Mouse (Mus musculus): ENCODE measurements around the gene Cdc34b. TPM values are rescaled to one million over a fixed set of nuclear protein-coding genes. Genes with fewer than 3 reads are reported as not detected.
"Not testable (repeated sequence)": the region's sequence is repeated elsewhere in the genome, so short reads cannot be mapped to it uniquely, and the experiment has no call there.

Cdc34b gene
- 0.11 TPM in 1 of 2 replicates, not detected in the other for polyA plus RNA-seq (2015; fragmentation: Nextera tagmentation; extraction: Ambion mirVana)

DNA sequence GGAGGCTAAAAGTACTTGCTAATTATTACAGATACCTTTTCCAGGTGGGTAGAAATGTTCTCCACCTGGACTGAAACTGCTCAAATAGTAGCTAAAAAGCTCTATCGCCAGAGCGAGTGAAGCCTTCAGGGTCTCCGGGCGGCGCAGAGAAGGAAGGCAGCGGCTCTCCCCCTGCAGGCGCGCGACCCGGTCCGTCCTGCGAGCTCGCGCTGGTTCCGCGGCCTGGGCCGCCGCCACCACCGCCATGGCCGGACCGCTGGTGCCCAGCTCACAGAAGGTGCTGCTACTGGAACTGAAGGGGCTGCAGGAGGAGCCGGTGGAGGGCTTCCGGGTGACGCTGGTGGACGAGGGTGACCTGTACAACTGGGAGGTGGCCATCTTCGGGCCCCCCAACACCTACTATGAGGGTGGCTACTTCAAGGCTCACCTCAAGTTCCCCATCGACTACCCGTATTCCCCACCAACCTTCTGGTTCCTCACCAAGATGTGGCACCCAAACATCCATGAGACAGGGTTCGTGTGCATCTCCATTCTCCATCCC is at the start of gene Cdc34b:
TSS of gene Cdc34b (plus strand) at position 51 of the 541 bp plus-strand sequence.
- H3K4me2 ChIP-seq, result no peak within 1 kb of the TSS
- no peak within 1 kb of the TSS for H3K27ac ChIP-seq
- no peaks in the 10 kb centered on the region for H3K4me1 ChIP-seq (replicated peaks)
- no peak within 1 kb of the TSS for H3K4me3 ChIP-seq
- no peaks in the 10 kb centered on the region for H3K36me3 ChIP-seq
- ATAC-seq (replicated peaks; ENCODE audit: insufficient number of reproducible peaks, insufficient read depth, low FRiP score, low read depth), result no peak
- 69% methylated on average over 29 of the region's 29 CpGs for WGBS
- H3K9ac ChIP-seq, result no peak within 1 kb of the TSS
- peaks cover 22% of the 10 kb centered on the region for H3K27me3 ChIP-seq
- H3K9me3 ChIP-seq (replicated peaks), result no peaks in the 10 kb centered on the region

DNA sequence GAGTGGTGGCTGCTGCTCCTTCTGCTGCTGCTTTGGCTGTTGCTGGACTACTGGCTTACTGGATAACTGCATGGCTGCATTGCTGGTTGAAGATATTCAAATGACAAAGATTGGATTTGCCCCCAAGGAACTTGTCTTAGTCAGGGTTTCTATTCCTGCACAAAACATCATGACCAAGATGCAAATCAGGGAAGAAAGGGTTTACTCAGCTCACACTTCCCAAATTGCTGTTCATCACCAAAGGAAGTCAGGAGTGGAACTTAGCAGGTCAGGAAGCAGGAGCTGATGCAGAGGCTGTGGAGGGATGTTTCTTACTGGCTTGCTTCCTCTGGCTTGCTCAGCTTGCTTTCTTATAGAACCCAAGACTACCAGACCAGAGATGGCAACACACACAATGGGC is 49.1 kb upstream of the Cdc34b start:
- H3K9ac ChIP-seq; H3K4me1 ChIP-seq (replicated peaks); H3K9me3 ChIP-seq (replicated peaks); H3K4me2 ChIP-seq; H3K27me3 ChIP-seq; H3K27ac ChIP-seq; H3K4me3 ChIP-seq; ATAC-seq (replicated peaks; ENCODE audit: insufficient number of reproducible peaks, insufficient read depth, low FRiP score, low read depth); H3K36me3 ChIP-seq: not testable (repeated sequence)

DNA sequence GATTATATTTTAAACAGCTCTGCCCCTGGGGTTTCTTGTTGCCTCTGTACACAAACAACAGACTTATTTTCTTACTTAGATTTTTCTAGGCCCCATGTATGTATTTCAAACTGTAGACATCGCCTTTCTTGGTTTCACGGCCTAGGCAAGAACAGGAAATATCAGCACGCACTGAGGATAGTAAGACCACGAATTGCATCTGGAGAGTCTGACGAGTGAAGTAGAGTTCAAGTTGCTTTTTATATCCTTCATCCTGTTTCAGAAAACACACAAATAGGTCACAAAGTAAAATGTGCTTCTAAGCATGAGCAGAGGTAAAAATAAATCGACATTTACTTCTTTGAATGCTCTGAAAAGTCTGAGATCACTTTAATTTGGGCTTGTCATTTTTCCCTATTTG is 46.1 kb upstream of the Cdc34b start:
- Histone ChIP-seq H3K4me2 (no peak overlapping the region), H3K9me3 (replicated peaks) (no peaks in the 10 kb centered on the region), H3K4me1 (replicated peaks) (peaks cover 6% of the 10 kb centered on the region; the same call in 1 of the 2 replicates), H3K4me3 (no peak overlapping the region), H3K27ac (no peak overlapping the region), H3K27me3 (no peaks in the 10 kb centered on the region), H3K9ac (no peak overlapping the region), H3K36me3 (no peaks in the 10 kb centered on the region)
- 55% methylated on average over 6 of the region's 6 CpGs for WGBS
- ATAC-seq (replicated peaks; ENCODE audit: insufficient number of reproducible peaks, insufficient read depth, low FRiP score, low read depth), result no peak

DNA sequence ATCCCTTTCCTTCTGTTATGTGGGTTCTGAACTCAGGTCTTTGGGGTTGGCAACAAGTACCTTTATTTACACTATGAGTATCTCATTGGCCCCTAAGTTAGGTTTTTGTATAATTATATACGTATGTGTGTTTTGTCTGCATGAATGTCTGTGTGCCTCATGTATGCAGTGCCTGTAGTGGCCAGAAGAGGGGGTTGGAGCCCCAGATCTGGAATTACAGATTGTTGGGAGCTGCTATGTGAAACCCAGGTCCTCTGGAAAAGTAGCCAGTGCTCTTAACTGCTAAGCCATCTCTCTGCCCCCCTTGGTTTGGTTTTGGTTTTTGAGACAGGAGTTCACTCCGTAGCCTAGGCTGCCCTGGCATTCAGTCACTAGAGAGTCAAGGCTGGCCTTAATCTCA is 44.4 kb upstream of the Cdc34b start:
- no peak overlapping the region for H3K4me3 ChIP-seq
- peaks cover 6% of the 10 kb centered on the region; the same call in 1 of the 2 replicates for H3K4me1 ChIP-seq (replicated peaks)
- no peaks in the 10 kb centered on the region for H3K36me3 ChIP-seq
- 85% methylated on average over 2 of the region's 2 CpGs for WGBS
- H3K27ac ChIP-seq, result no peak overlapping the region
- 0 out of 2 replicates have a peak, but pooled peaks cover 7% of the 10 kb centered on the region for H3K27me3 ChIP-seq
- H3K9ac ChIP-seq, result no peak overlapping the region
- no peak for ATAC-seq (replicated peaks; ENCODE audit: insufficient number of reproducible peaks, insufficient read depth, low FRiP score, low read depth)
- no peaks in the 10 kb centered on the region for H3K9me3 ChIP-seq (replicated peaks)
- no peak overlapping the region for H3K4me2 ChIP-seq

DNA sequence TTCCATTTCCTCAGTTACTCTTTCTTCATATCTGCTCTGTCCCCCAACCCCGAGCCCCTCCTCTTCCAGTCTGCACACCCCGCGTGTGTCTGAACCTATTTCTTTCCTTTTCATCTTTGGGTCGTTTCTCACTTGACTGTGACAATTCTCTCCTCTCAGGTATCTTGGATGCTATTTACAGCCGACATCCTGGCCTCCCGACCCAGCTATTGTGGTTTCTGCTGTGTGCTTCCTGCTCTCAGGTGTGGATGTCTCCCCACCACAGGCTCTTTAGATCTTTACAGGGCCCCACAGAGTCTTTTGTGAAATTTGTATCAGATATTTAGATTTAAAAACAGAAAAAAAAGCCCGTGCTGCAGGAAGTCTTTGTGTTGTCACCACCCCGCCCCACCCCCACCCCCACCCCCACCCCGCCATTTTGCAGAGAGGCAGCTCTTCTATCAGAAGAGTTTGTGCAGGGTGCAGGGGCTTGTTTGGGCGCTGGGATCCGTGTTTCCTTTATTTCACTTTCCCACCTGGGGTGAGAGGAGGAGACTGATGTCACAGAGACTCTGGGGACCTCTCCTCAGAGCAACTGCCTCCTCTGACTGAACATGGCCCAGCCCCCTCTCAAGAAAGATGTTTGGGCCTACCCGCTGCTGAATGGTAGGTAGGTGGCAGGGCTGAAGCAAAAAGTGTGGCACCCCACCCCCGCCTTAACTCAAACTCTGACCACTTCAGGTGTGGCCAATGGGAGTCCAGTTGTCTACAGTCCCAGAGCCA is 43.7 kb upstream of the Cdc34b start:
- Histone ChIP-seq H3K27ac (no peak overlapping the region), H3K4me2 (no peak overlapping the region), H3K4me3 (no peak overlapping the region), H3K27me3 (0 out of 2 replicates have a peak, but pooled peaks cover 7% of the 10 kb centered on the region), H3K36me3 (no peaks in the 10 kb centered on the region), H3K9me3 (replicated peaks) (no peaks in the 10 kb centered on the region), H3K9ac (no peak overlapping the region), H3K4me1 (replicated peaks) (peaks cover 6% of the 10 kb centered on the region; the same call in 1 of the 2 replicates)
- WGBS, result 38% methylated on average over 13 of the region's 13 CpGs
- ATAC-seq (replicated peaks; ENCODE audit: insufficient number of reproducible peaks, insufficient read depth, low FRiP score, low read depth), result no peak

DNA sequence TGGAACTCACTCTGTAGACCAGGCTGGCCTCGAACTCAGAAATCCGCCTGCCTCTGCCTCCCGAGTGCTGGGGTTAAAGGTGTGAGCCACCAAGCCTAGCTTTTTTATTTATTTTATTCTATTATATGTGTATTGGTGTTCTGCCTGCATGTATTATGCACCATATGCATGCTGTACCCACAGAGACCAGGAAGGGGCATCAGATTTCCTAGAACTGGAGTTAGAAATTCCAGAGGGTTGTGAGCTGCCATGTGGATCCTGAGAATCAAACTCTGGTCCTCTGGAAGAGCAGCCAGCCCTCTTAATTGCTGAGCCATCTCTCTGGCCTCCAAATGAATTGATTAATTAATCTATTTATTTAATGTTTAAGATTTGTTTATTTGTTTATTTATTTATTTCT is 42.2 kb upstream of the Cdc34b start:
- 96% methylated on average over 3 of the region's 3 CpGs for WGBS
- H3K4me2 ChIP-seq, result no peak overlapping the region
- H3K27me3 ChIP-seq, result 0 out of 2 replicates have a peak, but pooled peaks cover 7% of the 10 kb centered on the region
- H3K36me3 ChIP-seq, result no peaks in the 10 kb centered on the region
- ATAC-seq (replicated peaks; ENCODE audit: insufficient number of reproducible peaks, insufficient read depth, low FRiP score, low read depth), result no peak
- no peak overlapping the region for H3K9ac ChIP-seq
- H3K4me3 ChIP-seq, result no peak overlapping the region
- no peaks in the 10 kb centered on the region for H3K9me3 ChIP-seq (replicated peaks)
- H3K27ac ChIP-seq, result no peak overlapping the region
- H3K4me1 ChIP-seq (replicated peaks), result peaks cover 6% of the 10 kb centered on the region; the same call in 1 of the 2 replicates

DNA sequence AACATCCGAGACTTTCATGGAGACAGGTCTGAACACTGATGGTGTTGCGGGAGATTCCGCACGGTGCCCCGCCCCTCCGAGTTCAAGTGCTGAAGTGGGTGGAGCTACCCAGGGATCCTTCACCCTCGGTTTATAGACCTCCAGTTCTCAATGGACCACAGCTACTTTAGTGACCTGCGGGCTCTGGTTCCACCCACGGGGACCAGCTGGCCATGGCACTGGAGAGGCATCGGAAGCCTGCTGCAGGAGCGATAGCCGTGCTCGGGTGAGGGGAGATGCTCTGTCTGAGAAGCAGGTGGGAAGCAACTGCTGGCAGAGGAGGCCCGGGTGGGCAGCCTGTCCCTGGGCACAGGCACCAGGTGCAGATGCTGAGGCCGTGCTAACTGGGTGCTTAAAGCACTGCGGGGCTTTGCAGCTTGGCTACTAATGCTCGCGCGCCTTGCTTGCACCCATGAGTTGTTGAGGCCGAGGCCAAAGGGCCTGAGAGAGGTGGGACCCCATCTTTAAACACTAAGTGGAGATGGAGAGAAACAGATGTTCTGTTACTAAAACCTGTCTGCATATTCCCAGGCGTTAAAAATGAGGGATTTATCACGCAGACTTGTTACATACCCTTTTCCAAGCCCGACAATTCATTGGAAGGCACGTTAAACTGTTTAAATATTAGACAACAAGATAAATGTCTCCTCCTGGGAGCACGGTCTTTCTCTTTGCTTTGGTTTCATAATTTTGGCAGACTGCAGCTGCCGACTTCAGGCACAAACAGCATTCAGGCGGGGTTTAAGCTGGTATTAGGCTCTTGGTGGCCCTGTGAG is 40.0 kb upstream of the Cdc34b start:
- no peak overlapping the region for H3K4me2 ChIP-seq
- no peak overlapping the region for H3K27ac ChIP-seq
- no peak overlapping the region for H3K4me3 ChIP-seq

DNA sequence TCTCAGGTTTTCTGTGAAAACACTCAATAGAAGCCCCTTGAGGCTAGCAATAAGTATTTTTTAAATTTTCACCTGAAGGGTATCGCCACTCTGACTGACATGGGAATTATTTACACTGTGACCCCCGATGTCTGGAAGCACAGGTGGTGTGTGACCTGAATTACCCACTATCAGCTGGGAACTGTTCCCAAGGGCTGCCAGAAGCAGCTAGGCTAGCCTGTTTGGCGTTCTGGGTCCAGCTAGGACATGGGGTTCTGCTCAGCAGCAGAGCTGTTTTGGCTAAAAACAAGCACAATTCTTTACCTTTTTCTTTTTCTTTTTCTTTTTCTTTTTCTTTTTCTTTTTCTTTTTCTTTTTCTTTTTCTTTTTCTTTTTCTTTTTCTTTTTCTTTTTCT is 39.4 kb upstream of the Cdc34b start:
- Histone ChIP-seq H3K9me3 (replicated peaks) (no peaks in the 10 kb centered on the region), H3K4me3 (no peak overlapping the region), H3K27ac (no peak overlapping the region), H3K4me1 (replicated peaks) (peaks cover 6% of the 10 kb centered on the region; the same call in 1 of the 2 replicates), H3K27me3 (0 out of 2 replicates have a peak, but pooled peaks cover 7% of the 10 kb centered on the region), H3K9ac (no peak overlapping the region), H3K4me2 (no peak overlapping the region), H3K36me3 (no peaks in the 10 kb centered on the region)
- WGBS, result 65% methylated on average over 3 of the region's 3 CpGs
- no peak for ATAC-seq (replicated peaks; ENCODE audit: insufficient number of reproducible peaks, insufficient read depth, low FRiP score, low read depth)

More for the DNA sequence above, 40.0 kb upstream of the Cdc34b start:
- Histone ChIP-seq H3K9me3 (replicated peaks) (no peaks in the 10 kb centered on the region), H3K36me3 (no peaks in the 10 kb centered on the region), H3K9ac (no peak overlapping the region), H3K27me3 (0 out of 2 replicates have a peak, but pooled peaks cover 7% of the 10 kb centered on the region), H3K4me1 (replicated peaks) (peaks cover 6% of the 10 kb centered on the region; the same call in 1 of the 2 replicates)
- 64% methylated on average over 27 of the region's 27 CpGs for WGBS
- no peak for ATAC-seq (replicated peaks; ENCODE audit: insufficient number of reproducible peaks, insufficient read depth, low FRiP score, low read depth)

DNA sequence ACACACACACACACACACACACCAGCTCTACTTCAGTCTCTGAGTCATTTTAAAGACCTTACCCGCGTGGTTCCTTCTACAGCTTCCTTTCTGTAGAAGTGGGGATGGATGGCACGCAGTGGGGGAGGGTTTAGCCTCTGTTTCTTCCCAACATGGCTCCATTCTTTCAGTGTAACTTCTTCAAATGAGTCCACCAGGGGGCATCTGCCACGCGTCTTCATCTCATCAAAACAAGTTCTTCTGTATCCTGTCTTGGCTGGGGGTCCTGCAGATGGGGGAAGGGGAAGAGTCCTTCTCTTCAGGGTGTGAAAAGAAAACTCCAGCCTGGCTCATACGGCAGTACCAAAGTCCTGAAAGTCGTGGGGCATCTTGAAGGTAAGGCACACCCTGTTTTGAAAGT is 37.6 kb upstream of the Cdc34b start:
- Histone ChIP-seq H3K9ac (no peak overlapping the region), H3K27me3 (0 out of 2 replicates have a peak, but pooled peaks cover 7% of the 10 kb centered on the region), H3K9me3 (replicated peaks) (no peaks in the 10 kb centered on the region), H3K36me3 (no peaks in the 10 kb centered on the region), H3K27ac (no peak overlapping the region), H3K4me3 (no peak overlapping the region), H3K4me2 (no peak overlapping the region), H3K4me1 (replicated peaks) (no peaks in the 10 kb centered on the region)
- 43% methylated on average over 7 of the region's 7 CpGs for WGBS
- ATAC-seq (replicated peaks; ENCODE audit: insufficient number of reproducible peaks, insufficient read depth, low FRiP score, low read depth), result no peak

DNA sequence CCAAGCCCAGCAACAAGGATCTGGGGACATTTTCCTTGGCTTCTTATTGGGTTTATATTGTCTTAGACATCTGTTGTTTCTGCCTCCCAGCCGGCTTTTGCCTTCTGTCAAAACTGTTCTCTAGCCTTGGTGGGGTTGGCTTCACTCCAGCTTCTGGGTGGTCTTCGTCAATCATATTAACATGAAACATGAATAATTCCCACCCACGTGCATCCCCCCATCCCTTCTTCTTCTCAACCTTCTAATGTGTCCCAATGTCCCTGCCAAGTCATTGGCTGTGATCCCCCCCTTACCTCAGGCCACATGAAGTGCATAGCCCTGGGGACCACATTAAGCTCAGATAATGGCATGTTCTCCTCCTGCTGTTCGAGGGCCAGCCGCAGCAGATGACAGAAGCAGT is 37.1 kb upstream of the Cdc34b start, which contains the start of gene Gm11541:
TSS of gene Gm11541 (minus strand) at position 28 of the 400 bp plus-strand sequence.
- ATAC-seq (replicated peaks; ENCODE audit: insufficient number of reproducible peaks, insufficient read depth, low FRiP score, low read depth), result no peak
- WGBS, result 68% methylated on average over 5 of the region's 5 CpGs
- Histone ChIP-seq H3K27me3 (0 out of 2 replicates have a peak, but pooled peaks cover 7% of the 10 kb centered on the region), H3K4me1 (replicated peaks) (no peaks in the 10 kb centered on the region), H3K9me3 (replicated peaks) (no peaks in the 10 kb centered on the region), H3K36me3 (no peaks in the 10 kb centered on the region), H3K27ac (no peak within 1 kb of the TSS), H3K9ac (no peak within 1 kb of the TSS), H3K4me2 (no peak within 1 kb of the TSS), H3K4me3 (no peak within 1 kb of the TSS)

DNA sequence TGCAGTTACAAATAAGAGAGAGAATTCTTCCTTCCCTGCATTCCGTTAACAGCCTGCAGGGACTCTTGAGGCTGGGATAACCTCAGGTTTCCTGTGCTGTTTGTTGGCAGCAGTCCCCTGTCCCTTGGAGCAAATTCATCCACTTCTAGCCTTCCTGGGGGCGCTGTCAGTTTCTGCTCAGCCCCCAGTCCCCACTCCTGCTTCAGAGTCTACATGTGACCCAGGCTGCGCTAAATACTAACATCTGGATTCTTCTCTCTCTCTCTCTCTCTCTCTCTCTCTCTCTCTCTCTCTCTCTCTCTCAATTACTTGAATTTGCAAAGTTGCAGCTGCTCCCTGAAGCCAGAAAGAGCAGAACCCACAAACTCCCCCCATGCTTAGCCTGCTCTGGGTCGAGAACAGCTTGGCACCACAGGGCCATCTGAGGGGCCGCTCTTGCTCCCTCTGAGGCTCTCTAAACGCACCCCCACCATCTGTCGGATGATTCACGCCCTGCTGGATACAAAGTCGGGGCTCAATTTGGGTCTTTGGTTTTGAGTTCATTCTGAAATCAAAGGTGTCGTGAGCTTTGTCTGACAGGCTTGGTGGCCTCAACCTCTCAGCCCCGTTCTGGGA is 28.2 kb upstream of the Cdc34b start:
- Histone ChIP-seq H3K9ac (no peak overlapping the region), H3K36me3 (no peaks in the 10 kb centered on the region), H3K27me3 (peaks cover 5% of the 10 kb centered on the region), H3K4me2 (no peak overlapping the region), H3K4me3 (no peak overlapping the region), H3K9me3 (replicated peaks) (no peaks in the 10 kb centered on the region), H3K4me1 (replicated peaks) (peaks cover 11% of the 10 kb centered on the region), H3K27ac (no peak overlapping the region)
- 21% methylated on average over 11 of the region's 11 CpGs for WGBS
- ATAC-seq (replicated peaks; ENCODE audit: insufficient number of reproducible peaks, insufficient read depth, low FRiP score, low read depth), result no peak
